Mouse (Mus musculus): ENCODE measurements around the gene Chil1. TPM values are rescaled to one million over a fixed set of nuclear protein-coding genes. Genes with fewer than 3 reads are reported as not detected.
A peak's percentile ranks its signal among the peaks of the same experiment; 100 is the strongest.

Gene Chil1
- total RNA-seq, 1 experiment from 2014 or later = 16.0 TPM

DNA sequence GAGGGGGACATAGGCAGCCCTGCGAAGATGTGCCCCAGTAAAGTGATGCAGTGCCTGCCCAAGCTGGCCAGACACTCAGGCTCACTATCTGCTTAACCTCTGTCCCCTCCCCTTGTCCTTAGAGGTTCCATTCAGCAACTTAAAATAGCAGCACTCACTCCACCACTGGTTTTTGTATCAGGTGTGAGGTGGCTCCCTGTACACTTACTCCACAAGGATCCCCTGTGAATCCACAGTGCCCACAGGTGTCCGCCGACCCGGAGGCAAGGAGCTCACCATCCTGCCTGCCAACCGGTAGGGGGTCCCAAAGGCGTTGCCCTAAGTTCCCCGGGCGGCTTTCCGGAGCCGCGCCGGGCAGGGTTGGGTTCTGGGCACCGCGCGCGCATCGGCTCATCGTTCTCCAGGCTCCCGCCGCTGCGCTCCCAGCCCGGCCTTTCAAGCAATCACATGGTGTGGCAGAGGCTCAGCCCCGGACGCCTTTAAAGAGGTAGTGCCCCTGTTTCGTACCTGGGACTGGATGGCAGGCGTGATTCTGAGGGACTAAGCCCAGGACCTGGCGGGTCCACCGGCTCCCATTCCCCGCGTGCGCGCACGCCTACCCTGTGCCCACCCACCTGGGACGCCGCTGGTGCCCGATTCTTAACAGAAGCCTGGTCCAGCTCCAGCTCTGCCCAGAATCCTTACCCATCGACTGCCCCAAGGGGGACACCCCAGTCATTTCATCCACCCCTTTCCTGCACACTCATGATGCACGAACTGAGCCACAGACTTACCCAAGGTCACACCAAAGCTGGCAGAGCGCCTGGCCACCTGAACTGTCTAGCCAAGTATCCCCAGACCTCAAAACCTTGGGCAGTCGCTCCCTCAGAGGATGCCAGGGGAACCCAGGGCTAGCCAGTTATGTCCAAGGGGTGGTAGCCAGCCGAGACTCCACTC, 52.7 kb downstream of the Chil1 start:
- peak in 1 of 2 experiments; percentile 18; a peak in 1 of 4 replicates for ATAC-seq (replicated peaks in 1 of 2; ENCODE audit: insufficient read depth in 1 of 2, low FRiP score in 2 of 2, low TSS enrichment in 1 of 2, low read depth in 1 of 2, poor library complexity in 2 of 2, severe bottlenecking in 2 of 2)

DNA sequence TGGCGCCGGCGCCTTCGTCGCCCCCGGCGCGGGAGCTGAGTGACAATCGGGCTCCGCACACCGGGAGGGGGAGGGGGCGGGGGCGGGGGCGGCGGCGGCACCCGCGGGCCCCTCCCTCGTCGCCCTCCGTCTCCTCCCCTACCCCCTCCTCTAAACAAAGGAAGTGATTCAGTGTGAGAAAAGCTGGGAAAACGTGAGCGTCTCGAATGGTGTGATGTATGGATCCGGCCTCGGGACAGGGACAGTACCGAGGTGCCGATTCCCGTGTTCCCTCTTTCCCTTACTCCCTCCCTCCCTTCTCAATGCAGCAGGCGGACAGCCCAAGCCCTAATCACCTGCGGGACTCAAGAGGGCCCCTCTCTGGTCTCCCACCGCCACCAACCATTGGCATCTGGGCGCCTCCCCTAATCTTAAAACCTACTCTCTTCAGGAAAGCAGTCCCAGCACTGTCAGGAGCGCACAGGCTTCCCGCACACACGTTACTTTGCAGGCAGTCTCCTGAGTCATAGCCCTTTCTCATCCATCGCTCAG, 53.5 kb downstream of the Chil1 start, which contains the start of gene Adora1:
Gene Adora1 (minus strand): TSS at position 41 of the 531 bp plus-strand sequence.
- no peak for ATAC-seq (replicated peaks in 1 of 2; ENCODE audit: insufficient read depth in 1 of 2, low FRiP score in 2 of 2, low TSS enrichment in 1 of 2, low read depth in 1 of 2, poor library complexity in 2 of 2, severe bottlenecking in 2 of 2)

DNA sequence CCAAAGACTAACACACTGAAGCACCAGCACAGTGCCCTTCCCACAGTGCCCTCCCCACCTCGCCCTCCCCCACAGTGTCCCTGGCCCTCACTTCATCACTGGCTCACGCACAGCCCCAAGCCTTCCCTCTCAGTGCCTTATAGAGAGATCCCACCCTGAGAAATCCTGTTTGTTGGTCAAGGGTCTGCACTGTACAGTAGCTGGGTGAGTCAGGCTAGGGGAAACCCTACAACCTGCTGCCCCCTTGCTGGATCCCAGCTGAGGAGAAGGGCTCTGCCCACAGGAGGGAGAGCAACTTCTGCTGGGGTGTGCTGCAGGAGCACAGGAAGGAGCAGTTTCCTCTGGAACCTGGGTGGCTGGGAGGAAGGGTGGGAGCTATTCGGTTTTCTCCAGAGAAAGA, 54.2 kb downstream of the Chil1 start:
- ATAC-seq (replicated peaks in 1 of 2; ENCODE audit: insufficient read depth in 1 of 2, low FRiP score in 2 of 2, low TSS enrichment in 1 of 2, low read depth in 1 of 2, poor library complexity in 2 of 2, severe bottlenecking in 2 of 2) = no peak

DNA sequence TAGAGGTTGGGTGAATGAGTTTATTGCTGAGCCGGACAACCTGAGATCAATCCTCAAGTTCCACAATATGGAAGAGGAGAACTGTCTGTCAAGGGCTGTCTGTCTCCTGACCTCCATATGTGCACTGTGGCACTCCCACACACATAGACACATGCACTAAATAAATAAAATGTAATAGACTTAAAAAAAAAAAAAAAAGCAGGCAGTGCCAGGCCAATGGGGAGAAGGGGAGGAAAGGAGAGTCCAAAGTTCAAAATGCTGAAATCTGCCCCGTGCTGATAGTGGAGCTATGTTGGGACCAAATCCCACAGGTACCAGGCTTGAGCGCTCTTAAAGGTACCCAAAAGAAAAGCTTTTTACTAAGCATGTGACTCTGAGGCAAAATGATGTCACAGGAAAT, 55.5 kb downstream of the Chil1 start:
- ATAC-seq (replicated peaks in 1 of 2; ENCODE audit: insufficient read depth in 1 of 2, low FRiP score in 2 of 2, low TSS enrichment in 1 of 2, low read depth in 1 of 2, poor library complexity in 2 of 2, severe bottlenecking in 2 of 2) = no peak

Other genes with a start within 250 kb of the Chil1 start
- gene Fmod, start 144.9 kb upstream of the Chil1 start, total RNA-seq (2017) = not detected in 2 replicates
- gene Btg2, start 103.1 kb upstream of the Chil1 start, total RNA-seq (2017) = 141 and 174 TPM in 2 replicates
- gene Chit1, start 70.9 kb upstream of the Chil1 start, total RNA-seq (2017) = 0.25 TPM in 1 of 2 replicates, not detected in the other
- not detected in 2 replicates for gene Mybph, start 11.3 kb downstream of the Chil1 start, total RNA-seq (2017)
- 0.13 and 0.15 TPM in 2 replicates for gene Adora1, start 53.3 kb downstream of the Chil1 start, total RNA-seq (2017)
- not detected in 2 replicates for gene Myog, start 107.8 kb downstream of the Chil1 start, total RNA-seq (2017)
- 0.50 and 0.88 TPM in 2 replicates for gene Ppfia4, start 150.8 kb downstream of the Chil1 start, total RNA-seq (2017)
- gene Tmem183a, start 179.8 kb downstream of the Chil1 start, total RNA-seq (2017) = 44.3 and 84.2 TPM in 2 replicates
- not detected in 2 replicates for gene 4933406M09Rik, start 203.8 kb downstream of the Chil1 start, total RNA-seq (2017)
- gene Cyb5r1, start 223.4 kb downstream of the Chil1 start, total RNA-seq (2017) = 22.0 and 27.3 TPM in 2 replicates
- 49.1 and 55.6 TPM in 2 replicates for gene Adipor1, start 233.2 kb downstream of the Chil1 start, total RNA-seq (2017)